Mouse (Mus musculus) layer of hippocampus, postnatal 25 days (tissue): ENCODE results near the gene Mlec. TPM values are rescaled to one million over a fixed set of nuclear protein-coding genes. Genes with fewer than 3 reads are reported as not detected.
A peak's percentile ranks its signal among the peaks of the same experiment; 100 is the strongest.

Source experiments
- DNase-seq, 2 experiments: peaks; one replicate each; pipeline ENCODE4 v3.0.0; 2022; ENCODE audit warnings: mixed read lengths in 2 of 2, low spot score in 1 of 2; ENCODE audit errors: extremely low spot score in 1 of 2
- total RNA-seq, 2 experiments: library from RNA; stranded (reverse); gene quantifications; 2 replicates each; pipeline ENCODE4 v1.2.3; 2021

Gene Mlec
- 10 to 100 TPM; 75.6 to 86.5 TPM for total RNA-seq

DNA sequence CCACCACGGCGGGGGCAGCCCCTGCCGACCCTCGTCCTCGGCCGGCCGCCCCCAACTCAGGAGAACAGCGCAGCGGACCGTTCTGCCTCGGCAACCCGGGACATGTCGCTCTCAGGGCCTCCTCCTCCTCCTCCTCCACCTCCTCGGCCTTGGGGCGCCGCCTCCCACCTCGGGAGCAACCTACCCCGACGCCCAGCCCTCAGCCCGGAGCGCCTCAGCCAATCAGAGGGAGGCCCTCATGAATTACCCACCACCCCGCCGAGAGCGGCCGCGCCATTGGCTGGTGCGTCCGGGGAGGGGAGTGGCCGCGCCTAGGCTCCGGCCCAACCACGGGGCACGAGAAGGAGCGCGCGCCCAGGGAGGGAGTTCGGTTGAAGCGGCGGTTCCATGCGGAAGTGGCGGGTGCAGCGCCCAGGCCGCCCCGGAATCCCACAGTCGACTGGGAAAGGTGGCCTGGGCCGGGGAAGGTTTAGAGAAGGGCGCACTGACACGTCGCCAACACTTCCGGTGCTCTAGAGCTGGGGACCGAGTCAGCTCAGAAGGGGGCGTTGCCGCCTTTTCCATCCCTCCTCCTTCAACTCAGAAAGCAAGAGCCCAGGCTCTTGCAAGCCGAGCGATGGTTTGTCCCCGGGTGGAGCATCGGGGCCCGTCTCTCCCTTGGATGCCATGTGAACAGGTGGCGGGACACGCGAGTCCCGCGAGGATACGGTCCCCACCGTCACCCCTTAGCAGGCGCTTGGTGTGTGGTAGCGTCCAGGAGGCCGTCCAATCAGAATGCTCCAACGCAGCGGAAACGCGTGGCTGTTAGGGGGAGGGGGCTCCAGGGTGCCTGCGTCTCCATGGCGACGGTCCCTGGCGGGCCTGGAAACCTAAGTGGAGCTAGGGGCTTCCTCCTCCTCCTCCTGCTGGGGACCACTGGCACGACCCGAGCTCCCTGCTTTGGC lies at the start of gene Mlec:
Mlec (minus strand) TSS at position 140 of the 944 bp plus-strand sequence.
- DNase-seq, result peak; percentile 92 to 99

DNA sequence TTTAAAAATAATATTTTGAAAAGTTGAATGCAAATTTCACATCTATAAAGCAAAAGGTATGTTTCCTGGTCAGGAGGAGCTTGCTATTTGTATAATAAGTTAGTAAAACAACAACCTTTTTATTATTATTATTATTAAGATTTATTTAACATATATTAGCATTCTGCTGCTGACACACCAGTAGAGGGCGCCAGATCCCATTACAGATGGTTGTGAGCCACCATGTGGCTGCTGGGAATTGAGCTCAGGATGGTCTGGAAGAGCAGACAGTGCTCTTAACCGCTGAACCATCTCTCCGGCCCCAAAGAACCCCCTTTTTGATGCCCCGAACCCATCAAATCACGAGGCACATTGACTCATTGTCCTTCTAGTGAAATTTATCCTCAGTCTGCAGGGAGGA lies 49.3 kb upstream of the Mlec start:
- DNase-seq, result no peak

GRCm38 (mm10) chr5:115204562-115205311 lies 46.8 kb upstream of the Mlec start:
- DNase-seq, result peak in 1 of 2 experiments; percentile 50

- DNase-seq, result no peak
Observed at GRCm38 (mm10) chr5:115203735-115204561, 46.0 kb upstream of the Mlec start.

GRCm38 (mm10) chr5:115194626-115195221 lies 36.7 kb upstream of the Mlec start:
- no peak for DNase-seq

DNA sequence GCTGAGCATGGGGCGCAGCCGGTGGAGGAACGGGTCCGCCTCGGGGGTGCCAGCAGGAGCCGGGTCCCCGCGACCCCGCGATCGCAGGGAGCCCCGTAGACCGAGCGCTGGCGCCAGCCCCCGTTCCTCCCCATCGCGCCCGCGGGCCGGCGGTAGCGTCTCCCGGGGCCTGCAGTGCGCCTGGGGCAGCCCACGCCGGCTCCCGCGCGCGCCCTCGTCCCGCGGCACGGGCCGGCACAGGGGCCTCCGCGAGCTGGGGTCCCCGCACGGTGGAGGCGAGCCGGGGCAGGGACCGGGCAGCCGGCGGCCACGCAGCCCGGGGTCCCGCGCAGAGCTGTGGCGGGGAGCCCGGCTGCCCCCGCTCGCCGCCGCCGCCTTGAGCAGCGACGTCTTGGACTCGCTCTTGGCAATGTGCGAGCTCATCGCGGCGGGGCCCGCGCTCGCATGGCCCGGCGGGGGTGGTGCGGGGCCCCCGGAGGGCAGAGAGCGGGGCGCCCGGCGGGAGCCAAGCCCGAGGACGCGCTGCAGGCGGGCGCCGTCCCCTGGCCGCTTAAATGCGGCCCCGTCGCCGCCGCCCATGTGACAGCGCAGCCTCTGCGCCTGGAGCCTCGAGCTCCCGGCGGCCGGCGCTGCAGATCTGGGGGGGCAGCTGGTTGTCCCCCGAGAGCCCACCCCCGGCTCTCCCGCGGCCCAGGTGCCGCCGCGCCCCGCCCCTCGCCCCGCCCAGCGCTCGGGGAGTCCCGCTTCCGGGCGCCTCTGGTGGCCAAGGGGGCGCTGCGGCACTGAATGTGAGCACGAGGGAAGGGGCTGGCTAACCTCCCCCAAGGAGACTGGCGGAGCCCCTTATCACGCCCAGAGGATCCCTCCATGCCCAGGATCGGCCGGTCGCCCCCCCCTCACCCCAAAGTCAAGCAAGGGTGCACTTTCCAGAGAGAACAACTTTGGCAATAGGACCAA lies 36.0 kb upstream of the Mlec start, which contains the start of gene Cabp1:
Cabp1 (minus strand) TSS at position 713 of the 957 bp plus-strand sequence.
- DNase-seq, result peak in 1 of 2 experiments; percentile 62

- no peak for DNase-seq
Observed at GRCm38 (mm10) chr5:115193226-115193625, 35.2 kb upstream of the Mlec start.

DNA sequence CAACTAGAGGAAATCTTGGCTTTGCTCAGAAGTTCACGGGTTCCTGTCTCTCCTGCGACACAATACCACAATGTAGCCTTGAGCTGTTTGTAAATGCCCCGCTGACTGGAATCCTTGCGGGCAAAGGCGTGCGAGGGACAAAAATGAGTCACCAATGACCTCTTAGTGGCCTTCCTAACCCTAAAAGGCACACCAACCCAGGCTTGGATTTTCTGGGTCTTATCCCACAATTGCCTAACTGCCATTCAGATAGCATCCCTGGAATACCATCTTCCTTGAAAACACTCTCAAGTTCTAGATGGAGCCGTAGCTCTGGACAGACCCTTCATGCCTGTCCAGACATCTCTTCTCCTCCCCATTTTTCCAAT lies 34.8 kb upstream of the Mlec start:
- DNase-seq, result no peak

DNA sequence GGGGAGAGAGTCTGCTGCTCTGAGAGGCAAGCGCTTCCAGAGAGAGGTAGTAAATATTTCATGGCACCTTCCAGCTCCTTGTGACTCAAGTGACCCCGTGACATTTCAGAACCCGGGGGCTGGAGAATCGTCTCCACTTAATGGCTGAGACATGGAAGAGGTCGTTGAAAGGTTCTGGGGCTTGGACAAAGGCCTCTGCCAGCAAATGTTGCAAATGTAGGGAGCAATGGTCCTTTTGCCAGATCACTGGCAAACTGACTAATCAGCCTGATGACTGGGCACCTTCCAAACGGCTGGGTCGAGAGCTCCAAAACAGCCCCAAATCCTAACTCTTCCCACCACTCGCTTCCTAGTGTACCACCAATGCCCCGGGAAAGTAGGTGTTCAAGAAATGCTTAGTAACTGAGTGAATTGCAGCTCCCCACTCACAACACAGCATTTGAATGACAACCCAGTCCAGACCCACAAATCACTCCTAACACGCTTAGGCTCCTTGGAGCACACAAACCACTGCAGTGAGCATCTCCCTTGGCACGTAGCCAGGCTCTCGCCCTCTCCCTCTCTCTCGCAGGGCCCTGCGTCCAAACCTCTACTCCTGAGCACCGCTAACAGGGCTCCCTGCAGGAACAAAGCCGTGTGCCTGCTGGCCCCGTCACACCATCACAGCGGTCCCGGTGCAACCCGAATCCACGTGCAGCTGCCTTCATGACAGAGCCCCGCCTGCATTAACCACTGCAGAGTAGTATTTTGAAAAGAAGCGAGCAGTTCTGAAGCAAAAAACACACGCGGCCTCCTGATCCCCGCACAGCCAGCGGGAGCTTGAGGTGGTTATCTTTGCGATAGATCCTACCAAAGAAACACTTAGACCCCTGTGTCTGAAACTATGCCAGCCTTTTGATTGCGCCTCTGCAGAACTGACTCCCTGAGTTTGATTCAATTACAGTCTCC lies 34.2 kb upstream of the Mlec start:
- DNase-seq, result no peak

DNA sequence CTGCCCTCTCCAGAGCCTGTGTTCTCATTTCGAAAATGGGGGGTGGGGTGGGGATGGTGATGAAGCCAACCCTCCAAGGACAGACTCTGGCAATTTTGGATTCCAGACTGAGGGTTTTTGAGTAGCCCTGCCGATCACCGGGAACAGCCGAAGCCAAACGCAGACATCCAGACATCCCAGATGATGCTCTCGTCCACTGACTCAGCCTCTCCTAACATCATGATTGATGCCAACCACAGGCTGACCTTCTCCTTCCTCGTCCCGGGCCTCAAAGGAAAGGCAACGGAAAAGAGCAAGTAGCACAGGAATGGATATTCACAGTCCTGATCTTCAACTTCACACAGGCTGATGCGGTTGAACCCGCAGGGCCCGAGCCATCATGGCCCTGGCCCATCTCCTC lies 32.1 kb upstream of the Mlec start:
- DNase-seq, result no peak

DNA sequence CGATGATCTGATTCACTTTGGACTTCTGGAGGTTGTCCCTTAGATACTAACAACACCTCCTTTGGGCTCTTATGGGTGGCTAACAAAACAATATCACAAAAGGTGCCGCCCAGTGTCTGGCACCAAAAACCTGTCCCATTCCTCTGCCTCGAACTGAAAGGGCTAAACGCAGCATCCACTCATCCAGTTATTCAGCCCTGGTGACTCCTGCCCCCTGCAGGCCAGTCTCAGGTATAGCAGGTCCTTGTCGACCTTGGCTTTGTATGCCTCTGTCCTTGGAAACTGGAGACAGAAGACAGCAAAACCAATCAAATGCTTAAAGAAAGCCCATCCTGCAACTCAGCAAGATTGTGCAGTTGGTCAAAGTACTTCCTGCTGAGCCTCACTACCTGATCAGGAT lies 30.8 kb upstream of the Mlec start:
- peak in 1 of 2 experiments; percentile 53 for DNase-seq

- peak; percentile 86 to 99 for DNase-seq
Observed at GRCm38 (mm10) chr5:115187188-115188131, 29.5 kb upstream of the Mlec start.

GRCm38 (mm10) chr5:115186371-115187073 lies 28.5 kb upstream of the Mlec start:
- no peak for DNase-seq

DNA sequence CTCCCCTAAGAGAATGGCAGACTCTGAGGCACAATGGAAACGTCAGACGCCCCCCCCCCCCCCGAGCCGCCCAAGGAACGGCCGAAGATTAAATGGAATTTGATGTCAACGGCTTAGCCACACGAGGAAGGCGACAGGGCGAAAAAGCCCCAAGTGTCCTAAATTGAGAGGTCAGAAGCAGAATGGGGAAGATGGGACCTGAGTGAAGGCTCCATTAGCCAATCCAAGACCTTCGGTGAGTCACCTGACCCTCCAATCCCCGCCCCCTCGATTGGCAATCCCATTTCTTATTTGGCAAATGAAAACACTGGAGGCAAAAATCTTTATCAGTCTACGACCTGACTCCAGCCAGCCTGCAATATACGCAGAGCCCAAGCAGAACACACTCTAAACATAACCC lies 26.7 kb upstream of the Mlec start:
- peak in 1 of 2 experiments; percentile 53 for DNase-seq

DNA sequence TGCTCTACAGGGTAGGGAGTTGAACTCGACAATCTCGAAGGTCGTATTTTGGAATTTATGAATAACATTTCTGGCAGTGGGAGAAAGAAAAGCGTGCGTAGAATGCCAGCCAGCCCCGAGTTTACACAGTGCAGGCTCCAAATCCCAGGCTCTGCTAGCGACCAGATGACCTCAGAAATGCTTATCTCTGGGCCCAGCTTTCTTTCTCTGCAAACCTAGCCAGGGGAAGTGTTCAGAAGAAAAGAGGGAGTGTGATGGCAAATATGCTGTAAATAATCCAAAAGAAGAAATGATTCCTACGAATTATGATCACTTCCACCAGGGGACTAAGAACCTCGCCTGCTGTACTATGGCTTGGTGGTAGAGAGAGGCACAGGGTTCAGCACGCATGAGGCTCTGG lies 25.5 kb upstream of the Mlec start:
- no peak for DNase-seq

GRCm38 (mm10) chr5:115182925-115183324 lies 24.9 kb upstream of the Mlec start:
- no peak for DNase-seq
